Mouse (Mus musculus) small intestine, adult 2 months (tissue): ENCODE measurements around the gene Gfod1. TPM values are rescaled to one million over a fixed set of nuclear protein-coding genes. Genes with fewer than 3 reads are reported as not detected.
A peak's percentile ranks its signal among the peaks of the same experiment; 100 is the strongest.

ENCODE experiments used
- H3K27ac ChIP-seq: fragments of 200-500 bp; 2 replicates; pipeline ENCODE4 v1.5.1; 2012; ENCODE audit warnings: low read depth, low read length, control low read depth, inconsistent platforms; ENCODE audit not compliant: insufficient read depth
- H3K27me3 ChIP-seq: fragments of 200-500 bp; 2 replicates; pipeline ENCODE4 v1.6.1; 2012; ENCODE audit warnings: mild to moderate bottlenecking, moderate library complexity, low read length, inconsistent platforms; ENCODE audit not compliant: control insufficient read depth, insufficient read depth
- H3K36me3 ChIP-seq: fragments of 200-500 bp; 2 replicates; pipeline ENCODE4 v1.6.1; 2012; ENCODE audit warnings: mild to moderate bottlenecking, low read length, control low read depth, inconsistent platforms; ENCODE audit not compliant: control insufficient read depth, insufficient read depth
- H3K4me1 ChIP-seq: fragments of 200-500 bp; 2 replicates; pipeline ENCODE4 v1.6.1; 2012; ENCODE audit warnings: low read length, inconsistent platforms, mixed read lengths; ENCODE audit not compliant: control insufficient read depth, insufficient read depth, insufficient read length
- H3K4me3 ChIP-seq: fragments of 200-500 bp; 2 replicates; pipeline ENCODE4 v1.5.1; 2012; ENCODE audit warnings: low read depth, mild to moderate bottlenecking, control low read depth, inconsistent platforms, low read length, moderate library complexity
- CTCF ChIP-seq: fragments of 200-500 bp; IDR thresholded peaks from 2 replicates; pipeline ENCODE4 v1.5.1; 2012; ENCODE audit warnings: low read depth, mild to moderate bottlenecking, control low read depth, inconsistent platforms, low read length, moderate library complexity, mixed read lengths; ENCODE audit not compliant: insufficient replicate concordance, insufficient read length; ENCODE audit errors: extremely low read depth
- POLR2A ChIP-seq: fragments of 200-500 bp; IDR thresholded peaks from 2 replicates; pipeline ENCODE4 v1.6.1; 2012; ENCODE audit warnings: low read depth, mild to moderate bottlenecking, control low read depth, inconsistent platforms, low read length, moderate library complexity
- WGBS: fragments of 180-500 bp; shearing (Covaris S2); methylation state at CpG from one replicate; pipeline ENCODE4 v1.1.7; 2018; 5-methylcytosine and 5-hydroxymethylcytosine counted together
- polyA plus RNA-seq: library from polyadenylated mRNA; depleted of rRNA; stranded (reverse); fragments of >200 nt; gene quantifications from 2 replicates; pipeline ENCODE4 v1.2.3, GENCODE M21; 2012

Gene Gfod1
- polyA plus RNA-seq, 1 experiment, result 4.3 TPM

- TF ChIP-seq CTCF, result no peak
- no peak for TF ChIP-seq POLR2A
- Histone ChIP-seq H3K27me3 (no peaks in the 10 kb centered on the region), H3K4me3 (no peak overlapping the region), H3K4me1 (peaks cover 2% of the 10 kb centered on the region; the same call in 1 of the 2 replicates), H3K36me3 (no peaks in the 10 kb centered on the region), H3K27ac (0 out of 2 replicates have a peak overlapping the region, but pooled peaks have one; percentile 57)
- WGBS, result 82% methylated on average over 9 of the region's 9 CpGs
Observed at GRCm38 (mm10) chr13:43215994-43216706, 87.8 kb downstream of the Gfod1 start.

- Histone ChIP-seq H3K27me3 (no peaks in the 10 kb centered on the region), H3K36me3 (no peaks in the 10 kb centered on the region), H3K4me1 (peaks cover 2% of the 10 kb centered on the region; the same call in 1 of the 2 replicates), H3K27ac (0 out of 2 replicates have a peak overlapping the region, but pooled peaks have one; percentile 57), H3K4me3 (no peak overlapping the region)
- TF ChIP-seq CTCF (no peak), POLR2A (no peak)
- 18% methylated on average over 19 of the region's 19 CpGs for WGBS
Observed at GRCm38 (mm10) chr13:43215144-43215993, 88.6 kb downstream of the Gfod1 start.

GRCm38 (mm10) chr13:43212338-43212737 lies 91.6 kb downstream of the Gfod1 start:
- TF ChIP-seq POLR2A (no peak), CTCF (no peak)
- Histone ChIP-seq H3K4me3 (no peak overlapping the region), H3K36me3 (no peaks in the 10 kb centered on the region), H3K27me3 (no peaks in the 10 kb centered on the region), H3K4me1 (peaks cover 2% of the 10 kb centered on the region; the same call in 1 of the 2 replicates), H3K27ac (peak overlapping the region; percentile 15; the same call in 1 of the 2 replicates)
- 29% methylated on average over 7 of the region's 7 CpGs for WGBS

- Histone ChIP-seq H3K4me1 (peaks cover 2% of the 10 kb centered on the region; the same call in 1 of the 2 replicates), H3K27ac (no peak overlapping the region), H3K27me3 (no peaks in the 10 kb centered on the region), H3K36me3 (no peaks in the 10 kb centered on the region), H3K4me3 (no peak overlapping the region)
- 67% methylated on average over 5 of the region's 5 CpGs for WGBS
- TF ChIP-seq POLR2A, result no peak
- TF ChIP-seq CTCF, result no peak
Observed at GRCm38 (mm10) chr13:43210956-43211355, 93.0 kb downstream of the Gfod1 start.

GRCm38 (mm10) chr13:43209560-43209959 lies 94.4 kb downstream of the Gfod1 start:
- H3K4me3 ChIP-seq, result no peak overlapping the region
- no peaks in the 10 kb centered on the region for H3K27me3 ChIP-seq
- TF ChIP-seq CTCF (no peak), POLR2A (no peak)
- no peaks in the 10 kb centered on the region for H3K36me3 ChIP-seq
- no peak overlapping the region for H3K27ac ChIP-seq
- 45% methylated on average over 5 of the region's 5 CpGs for WGBS
- no peaks in the 10 kb centered on the region for H3K4me1 ChIP-seq

- Histone ChIP-seq H3K27ac (no peak overlapping the region), H3K27me3 (no peaks in the 10 kb centered on the region), H3K4me1 (no peaks in the 10 kb centered on the region), H3K4me3 (no peak overlapping the region), H3K36me3 (no peaks in the 10 kb centered on the region)
- 52% methylated on average over 16 of the region's 16 CpGs for WGBS
- TF ChIP-seq CTCF (no peak), POLR2A (no peak)
Observed at GRCm38 (mm10) chr13:43208914-43209439, 95.0 kb downstream of the Gfod1 start.
